Mouse (Mus musculus) heart, embryonic 14.5 days (tissue): ENCODE measurements around the gene Jak1. TPM values are rescaled to one million over a fixed set of nuclear protein-coding genes. Genes with fewer than 3 reads are reported as not detected.

Experiments
- ATAC-seq: fragments of 200-750 bp; cut with Nextera tagmentation; 2 replicates; pipeline ENCODE4 v1.8.0; 2017; ENCODE audit warnings: low read depth, moderate TSS enrichment; ENCODE audit not compliant: insufficient number of reproducible peaks, insufficient read depth, low FRiP score
- H3K27ac ChIP-seq, 2 experiments: fragments of 200-500 bp in 1 of 2; fragments of 300-500 bp in 1 of 2; sonication (generic) in 1 of 2; replicated peaks in 1 of 2; 2 replicates each; pipeline ENCODE4 v1.5.1; 2012 to 2014; ENCODE audit warnings: low read depth in 2 of 2, low read length in 2 of 2, control low read depth in 1 of 2, mild to moderate bottlenecking in 1 of 2, mixed read lengths in 1 of 2; ENCODE audit not compliant: control insufficient read depth in 1 of 2, insufficient read depth in 1 of 2
- H3K27me3 ChIP-seq: fragments of 300-500 bp; sonication (generic); 2 replicates; pipeline ENCODE4 v1.6.1; 2014; ENCODE audit warnings: mild to moderate bottlenecking, low read length, control low read depth; ENCODE audit not compliant: control insufficient read depth, insufficient read depth
- H3K36me3 ChIP-seq: fragments of 300-500 bp; sonication (generic); 2 replicates; pipeline ENCODE4 v1.6.1; 2014; ENCODE audit warnings: mild to moderate bottlenecking, control low read depth, low read length, mixed read lengths; ENCODE audit not compliant: control insufficient read depth, insufficient read depth
- H3K4me1 ChIP-seq, 2 experiments: fragments of 200-500 bp in 1 of 2; fragments of 300-500 bp in 1 of 2; sonication (generic) in 1 of 2; 2 replicates each; pipeline ENCODE4 v1.6.1; 2012 to 2014; ENCODE audit warnings: low read length in 2 of 2, control low read depth in 1 of 2, mixed read lengths in 1 of 2; ENCODE audit not compliant: control insufficient read depth in 2 of 2, insufficient read depth in 2 of 2
- H3K4me2 ChIP-seq: fragments of 300-500 bp; sonication (generic); 2 replicates; pipeline ENCODE4 v1.6.1; 2014; ENCODE audit warnings: mild to moderate bottlenecking, low read length
- H3K4me3 ChIP-seq, 2 experiments: fragments of 200-500 bp in 1 of 2; fragments of 300-500 bp in 1 of 2; sonication (generic) in 1 of 2; 2 replicates each; pipeline ENCODE4 v1.5.1; 2012 to 2014; ENCODE audit warnings: low read length in 2 of 2, mild to moderate bottlenecking in 2 of 2, control low read depth in 1 of 2, low read depth in 1 of 2, moderate library complexity in 1 of 2; ENCODE audit not compliant: control insufficient read depth in 1 of 2, insufficient read depth in 1 of 2
- H3K9ac ChIP-seq: fragments of 300-500 bp; sonication (generic); 2 replicates; pipeline ENCODE4 v1.6.1; 2014; ENCODE audit warnings: mild to moderate bottlenecking, low read length
- H3K9me3 ChIP-seq: fragments of 300-500 bp; sonication (generic); 2 replicates; pipeline ENCODE4 v1.6.1; 2016; ENCODE audit warnings: low read length, control low read depth; ENCODE audit not compliant: control insufficient read depth
- WGBS: fragments of 180-500 bp; shearing (Covaris S2); extraction: QIAGEN DNeasy Blood & Tissue Kit; methylation state at CpG from one replicate; pipeline ENCODE4 v1.1.7; 2014; 5-methylcytosine and 5-hydroxymethylcytosine counted together
- polyA plus RNA-seq: library from polyadenylated mRNA; unstranded; fragments of >200 nt; fragmentation: Nextera tagmentation; extraction: Ambion mirVana; gene quantifications from 2 replicates; pipeline ENCODE4 v1.2.1, GENCODE M21; 2014

Jak1 gene
- polyA plus RNA-seq, 1 experiment from 2014 or later: 67.1 TPM

- WGBS: 80% methylated on average over 1 of the region's 1 CpGs
- Histone ChIP-seq H3K27me3 (no peaks in the 10 kb centered on the region), H3K9ac (no peak overlapping the region), H3K4me2 (no peak overlapping the region), H3K4me3 (no peak overlapping the region), H3K27ac (peak overlapping the region in 1 of 2 experiments; percentile 33; a peak in 1 of 4 replicates), H3K36me3 (no peaks in the 10 kb centered on the region), H3K4me1 (peaks cover 5 to 15% of the 10 kb centered on the region in 2 experiments), H3K9me3 (no peaks in the 10 kb centered on the region)
- no peak for ATAC-seq
Observed at GRCm38 (mm10) chr4:101234753-101235152, 30.3 kb downstream of the Jak1 start.

- WGBS: 22% methylated on average over 1 of the region's 1 CpGs
- peaks cover 5 to 15% of the 10 kb centered on the region in 2 experiments for H3K4me1 ChIP-seq
- H3K9me3 ChIP-seq: no peaks in the 10 kb centered on the region
- no peak overlapping the region for H3K4me3 ChIP-seq
- H3K9ac ChIP-seq: no peak overlapping the region
- peak overlapping the region in 1 of 2 experiments; percentile 33; a peak in 1 of 4 replicates for H3K27ac ChIP-seq
- no peaks in the 10 kb centered on the region for H3K27me3 ChIP-seq
- H3K4me2 ChIP-seq: no peak overlapping the region
- 0 out of 2 replicates have a peak, but pooled peaks have one; percentile 66 for ATAC-seq
- no peaks in the 10 kb centered on the region for H3K36me3 ChIP-seq
Observed at GRCm38 (mm10) chr4:101234332-101234731, 30.8 kb downstream of the Jak1 start.

- Histone ChIP-seq H3K4me1 (peaks cover 3 to 10% of the 10 kb centered on the region in 2 experiments; a peak in 3 of 4 replicates), H3K27me3 (no peaks in the 10 kb centered on the region), H3K9ac (no peak overlapping the region), H3K36me3 (no peaks in the 10 kb centered on the region), H3K4me3 (no peak overlapping the region), H3K27ac (no peak overlapping the region), H3K9me3 (no peaks in the 10 kb centered on the region), H3K4me2 (no peak overlapping the region)
- 80% methylated on average over 2 of the region's 2 CpGs for WGBS
- ATAC-seq: no peak
Observed at GRCm38 (mm10) chr4:101230621-101231020, 34.5 kb downstream of the Jak1 start.

GRCm38 (mm10) chr4:101227398-101227797 lies 37.7 kb downstream of the Jak1 start:
- ATAC-seq: no peak
- WGBS: 86% methylated on average over 3 of the region's 3 CpGs

GRCm38 (mm10) chr4:101225984-101226383 lies 39.1 kb downstream of the Jak1 start:
- no peak overlapping the region for H3K9ac ChIP-seq
- H3K36me3 ChIP-seq: no peaks in the 10 kb centered on the region
- H3K4me2 ChIP-seq: no peak overlapping the region
- no peak overlapping the region for H3K27ac ChIP-seq
- H3K4me1 ChIP-seq: peaks cover 0 to 2% of the 10 kb centered on the region in 2 experiments; a peak in 1 of 4 replicates
- no peaks in the 10 kb centered on the region for H3K9me3 ChIP-seq
- no peak overlapping the region for H3K4me3 ChIP-seq
- no peaks in the 10 kb centered on the region for H3K27me3 ChIP-seq
- no peak for ATAC-seq
- 79% methylated on average over 5 of the region's 5 CpGs for WGBS

More at GRCm38 (mm10) chr4:101227398-101227797, 37.7 kb downstream of the Jak1 start:
- no peak overlapping the region for H3K4me2 ChIP-seq
- no peak overlapping the region for H3K27ac ChIP-seq
- no peaks in the 10 kb centered on the region for H3K4me1 ChIP-seq
- H3K27me3 ChIP-seq: no peaks in the 10 kb centered on the region
- no peak overlapping the region for H3K9ac ChIP-seq
- H3K9me3 ChIP-seq: no peaks in the 10 kb centered on the region
- H3K36me3 ChIP-seq: no peaks in the 10 kb centered on the region
- H3K4me3 ChIP-seq: no peak overlapping the region

GRCm38 (mm10) chr4:101220946-101221345 lies 44.1 kb downstream of the Jak1 start:
- peaks cover 0 to 3% of the 10 kb centered on the region in 2 experiments; a peak in 2 of 4 replicates for H3K4me1 ChIP-seq
- H3K27ac ChIP-seq: no peak overlapping the region
- no peak overlapping the region for H3K4me3 ChIP-seq
- H3K4me2 ChIP-seq: no peak overlapping the region
- H3K36me3 ChIP-seq: no peaks in the 10 kb centered on the region
- WGBS: 34% methylated on average over 2 of the region's 2 CpGs
- no peaks in the 10 kb centered on the region for H3K27me3 ChIP-seq
- no peaks in the 10 kb centered on the region for H3K9me3 ChIP-seq
- no peak overlapping the region for H3K9ac ChIP-seq
- no peak for ATAC-seq

GRCm38 (mm10) chr4:101219839-101220238 lies 45.2 kb downstream of the Jak1 start:
- no peak for ATAC-seq
- no peak overlapping the region for H3K9ac ChIP-seq
- no peak overlapping the region for H3K4me3 ChIP-seq
- no peak overlapping the region for H3K27ac ChIP-seq
- H3K27me3 ChIP-seq: no peaks in the 10 kb centered on the region
- H3K4me2 ChIP-seq: no peak overlapping the region
- H3K36me3 ChIP-seq: no peaks in the 10 kb centered on the region
- H3K9me3 ChIP-seq: no peaks in the 10 kb centered on the region
- 71% methylated on average over 2 of the region's 2 CpGs for WGBS
- peaks cover 0 to 3% of the 10 kb centered on the region in 2 experiments; a peak in 2 of 4 replicates for H3K4me1 ChIP-seq

GRCm38 (mm10) chr4:101217026-101217540 lies 48.0 kb downstream of the Jak1 start:
- H3K4me1 ChIP-seq: peaks cover 0 to 3% of the 10 kb centered on the region in 2 experiments; a peak in 2 of 4 replicates
- H3K27ac ChIP-seq: no peak overlapping the region
- no peak overlapping the region for H3K4me3 ChIP-seq
- H3K27me3 ChIP-seq: no peaks in the 10 kb centered on the region
- no peaks in the 10 kb centered on the region for H3K36me3 ChIP-seq
- H3K9ac ChIP-seq: no peak overlapping the region
- H3K4me2 ChIP-seq: no peak overlapping the region
- no peaks in the 10 kb centered on the region for H3K9me3 ChIP-seq
- WGBS: 75% methylated on average over 2 of the region's 2 CpGs
- ATAC-seq: no peak
